Mouse (Mus musculus) fat pad, adult 2 months (tissue): ENCODE data around the gene Lama2.

Experiments used
- DNase-seq: peaks from one replicate; pipeline ENCODE4 v3.0.0-alpha.2; 2011; ENCODE audit warnings: low read depth, low spot score; ENCODE audit errors: extremely low read depth

Gene Lama2

GRCm38 (mm10) chr10:27384636-27385035 lies 234.9 kb downstream of the Lama2 start:
- no peak for DNase-seq

GRCm38 (mm10) chr10:27382887-27383609 lies 236.5 kb downstream of the Lama2 start:
- DNase-seq, result no peak

GRCm38 (mm10) chr10:27378286-27378685 lies 241.3 kb downstream of the Lama2 start:
- DNase-seq, result no peak

GRCm38 (mm10) chr10:27344278-27344677 lies 275.3 kb downstream of the Lama2 start:
- no peak for DNase-seq

GRCm38 (mm10) chr10:27322410-27322990 lies 297.1 kb downstream of the Lama2 start:
- no peak for DNase-seq

GRCm38 (mm10) chr10:27307444-27307843 lies 312.1 kb downstream of the Lama2 start:
- DNase-seq, result no peak

GRCm38 (mm10) chr10:27305301-27305700 lies 314.3 kb downstream of the Lama2 start:
- no peak for DNase-seq

- DNase-seq, result no peak
These were observed 334.3 kb downstream of the Lama2 start for GRCm38 (mm10) chr10:27285098-27285860.

- DNase-seq, result no peak
These were observed 352.1 kb downstream of the Lama2 start for GRCm38 (mm10) chr10:27267432-27267831.

GRCm38 (mm10) chr10:27265812-27266211 lies 353.7 kb downstream of the Lama2 start:
- no peak for DNase-seq

- no peak for DNase-seq
These were observed 354.8 kb downstream of the Lama2 start for GRCm38 (mm10) chr10:27264713-27265112.

GRCm38 (mm10) chr10:27249741-27250140 lies 369.8 kb downstream of the Lama2 start:
- no peak for DNase-seq

- DNase-seq, result no peak
These were observed 384.8 kb downstream of the Lama2 start for GRCm38 (mm10) chr10:27234755-27235154.

- DNase-seq, result no peak
These were observed 386.0 kb downstream of the Lama2 start for GRCm38 (mm10) chr10:27233577-27233976.

GRCm38 (mm10) chr10:27223815-27224375 lies 395.7 kb downstream of the Lama2 start:
- DNase-seq, result no peak

- no peak for DNase-seq
These were observed 396.8 kb downstream of the Lama2 start for GRCm38 (mm10) chr10:27222639-27223315.

GRCm38 (mm10) chr10:27219698-27220097 lies 399.9 kb downstream of the Lama2 start:
- DNase-seq, result no peak

GRCm38 (mm10) chr10:27207320-27207719 lies 412.2 kb downstream of the Lama2 start:
- DNase-seq, result no peak

- no peak for DNase-seq
These were observed 421.1 kb downstream of the Lama2 start for GRCm38 (mm10) chr10:27198443-27198842.

- DNase-seq, result no peak
These were observed 425.3 kb downstream of the Lama2 start for GRCm38 (mm10) chr10:27193986-27194908.
